Mouse (Mus musculus) ES-E14 (cell line): Measurements from ENCODE around the gene Vmn1r168. TPM values are rescaled to one million over a fixed set of nuclear protein-coding genes. Genes with fewer than 3 reads are reported as not detected.
"Not testable (repeated sequence)": the region's sequence is repeated elsewhere in the genome, so short reads cannot be mapped to it uniquely, and the experiment has no call there.

ENCODE experiments used
- DNase-seq: peaks from one replicate; pipeline ENCODE4 v3.0.0-alpha.2; 2013; ENCODE audit warnings: low read depth, low spot score
- H3K27ac ChIP-seq: 2 replicates; pipeline ENCODE4 v1.5.1; 2012; ENCODE audit warnings: low read depth, mild to moderate bottlenecking, low read length, moderate library complexity, mixed read lengths; ENCODE audit not compliant: poor library complexity, insufficient read depth, severe bottlenecking
- H3K36me3 ChIP-seq: 2 replicates; pipeline ENCODE4 v1.6.1; 2012; ENCODE audit warnings: mild to moderate bottlenecking, low read length, moderate library complexity, mixed read lengths; ENCODE audit not compliant: control insufficient read depth, poor library complexity, insufficient read depth, severe bottlenecking
- H3K4me1 ChIP-seq, 2 experiments: fragments of 150-350 bp in 1 of 2; sonication (generic) in 1 of 2; 2 replicates each; pipeline ENCODE4 v1.6.1; 2012; ENCODE audit warnings: low read length in 2 of 2, mild to moderate bottlenecking in 1 of 2, mixed read lengths in 1 of 2; ENCODE audit not compliant: control insufficient read depth in 2 of 2, insufficient read depth in 2 of 2, poor library complexity in 1 of 2
- H3K4me3 ChIP-seq, 2 experiments: fragments of 150-350 bp in 1 of 2; sonication (generic) in 1 of 2; 2 replicates each; pipeline ENCODE4 v1.5.1; 2012; ENCODE audit warnings: low read length in 2 of 2, low read depth in 1 of 2, mild to moderate bottlenecking in 1 of 2, mixed read lengths in 1 of 2; ENCODE audit not compliant: insufficient read depth in 1 of 2, poor library complexity in 1 of 2, severe bottlenecking in 1 of 2
- H3K9ac ChIP-seq: 2 replicates; pipeline ENCODE4 v1.6.1; 2012; ENCODE audit warnings: low read depth, mild to moderate bottlenecking, low read length, mixed read lengths; ENCODE audit not compliant: poor library complexity, insufficient read depth, severe bottlenecking
- H3K9me3 ChIP-seq: fragments of 150-350 bp; sonication (generic); 2 replicates; pipeline ENCODE4 v1.6.1; 2012; ENCODE audit warnings: low read depth, mild to moderate bottlenecking, low read length; ENCODE audit not compliant: control insufficient read depth, insufficient read depth
- in situ Hi-C, 2 experiments: fragments of 600-800 bp; cut with MboI; formaldehyde crosslinking; loops; one replicate each; pipeline ENCODE4 v1.15.1; 2025; ENCODE audit warnings: low sequenced_read_pairs in 2 of 2, inconsistent platforms in 1 of 2; ENCODE audit not compliant: unreplicated experiment in 2 of 2
- total RNA-seq: library from RNA; depleted of rRNA; stranded (reverse); fragments of 300-350 nt; gene quantifications from 2 replicates; pipeline ENCODE4 v1.2.3, GENCODE M21; 2012; rRNA removed

Gene Vmn1r168
- total RNA-seq, result not detected in 2 replicates

- H3K9me3 ChIP-seq, DNase-seq, in situ Hi-C loops, H3K27ac ChIP-seq, H3K4me3 ChIP-seq, H3K4me1 ChIP-seq, H3K36me3 ChIP-seq, H3K9ac ChIP-seq: not testable (repeated sequence)
These were observed at the start of gene Vmn1r168 for GRCm38 (mm10) chr7:23539432-23539831. TSS of gene Vmn1r168 (plus strand) at chr7:23539732.

- in situ Hi-C loops, DNase-seq, H3K36me3 ChIP-seq, H3K4me1 ChIP-seq, H3K9me3 ChIP-seq, H3K4me3 ChIP-seq, H3K27ac ChIP-seq, H3K9ac ChIP-seq: not testable (repeated sequence)
These were observed 32.4 kb upstream of the Vmn1r168 start, which contains the start of gene Vmn1r167 for GRCm38 (mm10) chr7:23507106-23507505. TSS of gene Vmn1r167 (minus strand) at chr7:23507206.

GRCm38 (mm10) chr7:23575226-23575625, 35.7 kb downstream of the Vmn1r168 start, which contains the start of gene Vmn1r169:
TSS of gene Vmn1r169 (plus strand) at chr7:23575526.
- in situ Hi-C loops, result loop anchor here in 1 of 2 experiments (25.0 kb wide), 1 partner anchor 237 kb away; the partner anchor contains the start of gene Vmn1r175
- not testable (repeated sequence) for DNase-seq, H3K4me1 ChIP-seq, H3K27ac ChIP-seq, H3K4me3 ChIP-seq, H3K36me3 ChIP-seq, H3K9me3 ChIP-seq, H3K9ac ChIP-seq

Other genes starting within 250 kb of the Vmn1r168 start
- not detected in 2 replicates for gene Nlrp4e, start 238.5 kb upstream of the Vmn1r168 start, total RNA-seq
- 0.05 TPM in 1 of 2 replicates, not detected in the other for gene Nlrp5, start 153.8 kb upstream of the Vmn1r168 start, total RNA-seq
- not detected in 2 replicates for gene Vmn1r167, start 32.5 kb upstream of the Vmn1r168 start, total RNA-seq
- gene Vmn1r169, start 35.8 kb downstream of the Vmn1r168 start, total RNA-seq, result not detected in 2 replicates
- not detected in 2 replicates for gene Vmn1r170, start 66.4 kb downstream of the Vmn1r168 start, total RNA-seq
- gene Vmn1r171, start 91.0 kb downstream of the Vmn1r168 start, total RNA-seq, result not detected in 2 replicates
- gene Vmn1r172, start 118.6 kb downstream of the Vmn1r168 start, total RNA-seq, result not detected in 2 replicates
- not detected in 2 replicates for gene Vmn1r173, start 161.0 kb downstream of the Vmn1r168 start, total RNA-seq
- not detected in 2 replicates for gene Vmn1r174, start 212.5 kb downstream of the Vmn1r168 start, total RNA-seq